Mouse (Mus musculus) CH12.LX (cell line): Measurements from ENCODE around the gene Duxbl1. TPM values are rescaled to one million over a fixed set of nuclear protein-coding genes. Genes with fewer than 3 reads are reported as not detected.
"Not testable (repeated sequence)": the region's sequence is repeated elsewhere in the genome, so short reads cannot be mapped to it uniquely, and the experiment has no call there.

ENCODE experiments used
- DNase-seq: peaks from one replicate; pipeline ENCODE4 v3.0.0-alpha.2; 2013; ENCODE audit errors: extremely low read depth
- H3K27ac ChIP-seq: 2 replicates; pipeline ENCODE4 v1.5.1; 2012; ENCODE audit warnings: low read depth, mild to moderate bottlenecking, control low read depth, moderate library complexity; ENCODE audit not compliant: insufficient read depth
- H3K27me3 ChIP-seq: replicated peaks from 2 replicates; pipeline ENCODE3; 2012; ENCODE audit warnings: inconsistent platforms
- H3K36me3 ChIP-seq, 2 experiments: replicated peaks in 1 of 2; 2 replicates each; pipeline versions ENCODE3 to v1.6.1; 2012; ENCODE audit warnings: inconsistent platforms in 1 of 2, low read length in 1 of 2, mild to moderate bottlenecking in 1 of 2, mixed read lengths in 1 of 2, moderate library complexity in 1 of 2; ENCODE audit not compliant: control insufficient read depth in 1 of 2, insufficient read depth in 1 of 2
- H3K4me1 ChIP-seq, 2 experiments: 2 replicates each; pipeline ENCODE4 v1.6.1; 2012; ENCODE audit warnings: inconsistent platforms in 1 of 2, moderate library complexity in 1 of 2; ENCODE audit not compliant: insufficient read depth in 2 of 2, control insufficient read depth in 1 of 2
- H3K4me2 ChIP-seq: 2 replicates; pipeline ENCODE4 v1.6.1; 2012; ENCODE audit warnings: low read depth, mild to moderate bottlenecking, control low read depth; ENCODE audit not compliant: poor library complexity, insufficient read depth, severe bottlenecking
- H3K4me3 ChIP-seq, 3 experiments: fragments of 150-350 bp in 1 of 3; sonication (generic) in 1 of 3; replicated peaks in 1 of 3; 2 replicates each; pipeline versions ENCODE3 to v1.5.1; 2011 to 2012; ENCODE audit warnings: low read depth in 2 of 3, low read length in 2 of 3, mild to moderate bottlenecking in 2 of 3, moderate library complexity in 2 of 3, control low read depth in 1 of 3, improper control_type of control experiment in 1 of 3, inconsistent platforms in 1 of 3, mixed read lengths in 1 of 3; ENCODE audit not compliant: poor library complexity in 1 of 3
- H3K79me2 ChIP-seq: replicated peaks from 2 replicates; pipeline ENCODE4 v1.6.1; 2012; ENCODE audit warnings: mild to moderate bottlenecking, moderate library complexity; ENCODE audit not compliant: control insufficient read depth, poor library complexity, insufficient read depth, severe bottlenecking; ENCODE audit errors: extremely low read depth
- H3K9ac ChIP-seq: 2 replicates; pipeline ENCODE4 v1.6.1; 2012; ENCODE audit warnings: low read depth, mild to moderate bottlenecking, control low read depth, moderate library complexity; ENCODE audit not compliant: insufficient read depth
- H3K9me3 ChIP-seq: replicated peaks from 2 replicates; pipeline ENCODE3; 2012; ENCODE audit warnings: low read length, inconsistent platforms, mixed read lengths
- dilution Hi-C: fragments of 300-500 bp; cut with MboI; formaldehyde crosslinking; loops from 2 replicates; pipeline ENCODE4 v1.14.3; 2020; ENCODE audit warnings: low sequenced_read_pairs; ENCODE audit not compliant: extremely low pct_unique_long_range_greater_than_20kb, extremely low pct_ligation_motif_present
- in situ Hi-C: fragments of 300-500 bp; cut with MboI; formaldehyde crosslinking; loops from 3 replicates; pipeline ENCODE4 v1.14.3; 2019; ENCODE audit warnings: low sequenced_read_pairs, low pct_ligation_motif_present, low pct_unique_long_range_greater_than_20kb, mixed read lengths
- polyA plus RNA-seq: library from polyadenylated mRNA; unstranded; fragments of >175 nt; gene quantifications from 2 replicates; pipeline ENCODE4 v1.2.1, GENCODE M21; 2012; ENCODE audit warnings: low read depth; ENCODE audit not compliant: insufficient read length
- total RNA-seq, 2 experiments: library from RNA; depleted of rRNA; stranded (reverse); fragments of 300-350 nt in 1 of 2; fragments of >200 nt in 1 of 2; gene quantifications; 2 replicates each; pipeline ENCODE4 v1.2.3; 2012 to 2014

The Duxbl1 gene
- total RNA-seq (2012; rRNA removed) (not detected in 2 replicates), total RNA-seq (2014; rRNA removed) (not detected in 2 replicates), polyA plus RNA-seq (not detected in 2 replicates)

DNA sequence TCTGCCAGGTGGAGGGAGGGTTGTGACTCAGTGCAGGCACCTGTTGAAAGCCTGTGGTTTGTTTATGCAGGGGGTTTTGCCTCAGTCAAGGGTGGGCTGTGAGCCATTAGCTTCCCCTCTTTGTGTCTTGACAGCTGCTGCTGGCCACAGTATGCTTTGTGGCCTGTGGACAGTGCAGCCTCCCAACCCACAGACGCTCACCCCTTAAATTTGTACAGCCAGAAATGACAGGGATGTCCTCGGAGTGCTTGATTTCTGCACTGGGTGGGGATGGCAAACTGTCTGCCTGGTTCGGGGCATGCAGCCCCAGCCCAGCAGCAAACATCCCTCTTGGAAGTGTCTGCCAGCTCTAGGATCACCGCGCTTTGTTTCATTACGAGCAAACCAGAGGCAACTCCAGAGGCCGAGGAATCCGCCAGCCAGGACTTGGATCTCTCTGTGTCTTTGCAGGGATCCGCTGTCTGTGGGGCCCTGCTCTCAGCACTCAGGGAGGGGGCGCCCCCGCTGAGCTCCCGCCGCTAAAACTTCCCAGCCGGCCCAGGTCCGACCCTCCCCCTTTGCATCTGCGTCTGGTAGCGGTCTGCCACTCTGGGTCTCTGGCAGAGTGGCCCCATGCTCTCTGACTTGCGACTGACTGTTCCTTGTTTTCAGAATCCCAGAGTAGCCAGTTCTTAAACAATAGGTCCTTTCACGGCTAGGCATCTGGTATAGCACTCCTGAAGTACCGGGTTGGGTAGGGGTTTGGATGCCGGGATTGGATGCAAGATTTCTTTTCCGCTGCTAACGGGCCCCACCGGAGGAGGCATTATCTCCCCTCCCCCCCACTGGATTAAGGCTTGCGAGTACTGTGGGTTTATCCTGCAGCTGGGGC is at the start of gene Duxbl1:
Duxbl1 (plus strand) TSS at position 207 of the 871 bp plus-strand sequence.
- DNase-seq, H3K9me3 ChIP-seq, H3K4me3 ChIP-seq, H3K27me3 ChIP-seq, H3K9ac ChIP-seq, dilution Hi-C loops, H3K4me1 ChIP-seq, H3K4me2 ChIP-seq, H3K36me3 ChIP-seq, in situ Hi-C loops, H3K27ac ChIP-seq, H3K79me2 ChIP-seq: not testable (repeated sequence)

GRCm38 (mm10) chr14:25936867-25937630 is 41.3 kb upstream of the Duxbl1 start:
- H3K36me3 ChIP-seq, H3K9me3 ChIP-seq, dilution Hi-C loops, in situ Hi-C loops, H3K4me3 ChIP-seq, H3K27me3 ChIP-seq, H3K4me2 ChIP-seq, DNase-seq, H3K9ac ChIP-seq, H3K27ac ChIP-seq, H3K4me1 ChIP-seq, H3K79me2 ChIP-seq: not testable (repeated sequence)

DNA sequence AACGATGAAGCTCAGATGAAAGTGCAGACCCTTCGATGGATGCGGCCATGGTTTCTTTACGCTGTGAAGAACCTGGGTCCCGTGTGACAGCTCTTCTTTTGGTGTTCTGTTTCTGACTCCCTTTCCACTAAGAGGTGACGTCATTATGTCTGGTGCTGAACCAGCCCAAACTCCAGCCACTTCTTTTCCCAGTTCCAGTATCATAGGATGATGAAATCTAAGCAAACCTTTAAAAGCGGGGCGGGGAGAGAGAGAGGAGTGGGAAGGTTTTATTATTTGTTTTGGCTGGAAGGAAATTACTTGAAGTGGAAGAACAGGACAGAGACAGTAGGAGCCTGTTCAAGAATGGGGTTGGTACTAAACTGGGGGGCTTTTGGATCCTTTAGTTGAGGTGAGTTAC is 40.4 kb upstream of the Duxbl1 start, which contains the start of gene Cphx1:
Cphx1 (plus strand) TSS at position 301 of the 400 bp plus-strand sequence.
- H3K4me2 ChIP-seq, H3K4me1 ChIP-seq, H3K9me3 ChIP-seq, H3K27me3 ChIP-seq, H3K9ac ChIP-seq, in situ Hi-C loops, H3K27ac ChIP-seq, H3K4me3 ChIP-seq, H3K36me3 ChIP-seq, DNase-seq, dilution Hi-C loops, H3K79me2 ChIP-seq: not testable (repeated sequence)

GRCm38 (mm10) chr14:25957861-25958260 is 20.5 kb upstream of the Duxbl1 start:
- DNase-seq, H3K9me3 ChIP-seq, H3K36me3 ChIP-seq, H3K27ac ChIP-seq, H3K4me2 ChIP-seq, H3K27me3 ChIP-seq, H3K9ac ChIP-seq, H3K4me3 ChIP-seq, H3K79me2 ChIP-seq, in situ Hi-C loops, H3K4me1 ChIP-seq, dilution Hi-C loops: not testable (repeated sequence)

DNA sequence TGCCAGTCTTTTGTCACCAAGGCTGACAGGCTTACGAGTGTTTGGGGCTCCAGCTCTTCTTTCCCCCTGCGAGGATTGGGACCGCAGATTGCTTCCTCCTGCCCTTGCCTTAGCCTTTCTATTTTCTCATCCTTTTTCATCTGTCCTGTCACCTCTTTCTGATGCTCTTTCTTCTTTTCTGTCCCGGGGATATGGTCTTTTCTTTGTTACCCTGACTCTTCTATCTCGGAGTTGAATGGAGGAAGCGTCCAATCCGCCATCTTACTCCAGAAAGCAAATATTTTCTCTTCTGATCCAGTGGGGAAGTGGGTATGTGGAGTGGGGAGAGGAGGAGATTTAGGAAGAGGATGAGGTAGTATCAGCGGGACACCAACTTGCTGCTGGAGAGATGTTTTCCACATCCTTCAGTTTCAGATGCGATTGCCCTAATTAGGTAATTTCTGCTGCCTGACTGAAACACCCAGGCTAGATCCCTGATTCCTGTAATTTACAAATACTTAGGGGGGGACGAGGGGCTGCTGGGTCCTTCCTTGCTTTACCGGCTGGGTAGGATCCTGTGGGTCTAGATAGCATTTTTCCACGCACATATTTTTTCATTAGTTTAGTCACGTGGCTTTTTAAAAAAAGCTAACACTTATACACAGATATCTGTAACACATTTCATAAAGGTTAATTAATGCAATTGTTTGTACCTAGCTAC is 1.0 kb downstream of the Duxbl1 start:
- H3K9ac ChIP-seq, H3K4me2 ChIP-seq, H3K9me3 ChIP-seq, H3K4me3 ChIP-seq, dilution Hi-C loops, H3K79me2 ChIP-seq, H3K4me1 ChIP-seq, H3K27me3 ChIP-seq, H3K27ac ChIP-seq, DNase-seq, in situ Hi-C loops, H3K36me3 ChIP-seq: not testable (repeated sequence)

DNA sequence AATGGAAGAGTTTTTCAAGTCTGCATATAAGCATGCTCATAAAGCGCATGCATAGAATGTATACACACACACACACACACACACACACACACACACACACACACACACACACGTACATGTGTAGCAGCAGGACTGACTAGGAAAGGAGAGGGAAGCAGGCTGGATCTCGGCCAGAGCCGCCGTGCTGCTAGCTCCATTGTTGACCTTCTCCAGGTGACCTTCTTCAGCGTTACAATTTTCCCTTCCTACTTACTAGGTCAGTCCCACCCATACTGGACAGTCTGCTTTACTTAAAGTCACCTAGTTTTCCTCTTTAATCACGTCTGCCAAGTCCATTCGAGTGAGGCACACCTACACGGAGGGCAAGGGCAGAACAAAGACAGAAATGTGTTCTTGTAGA is 3.5 kb downstream of the Duxbl1 start:
- H3K27me3 ChIP-seq, DNase-seq, H3K4me3 ChIP-seq, H3K9me3 ChIP-seq, H3K36me3 ChIP-seq, H3K27ac ChIP-seq, H3K79me2 ChIP-seq, in situ Hi-C loops, H3K9ac ChIP-seq, dilution Hi-C loops, H3K4me2 ChIP-seq, H3K4me1 ChIP-seq: not testable (repeated sequence)
